Mouse (Mus musculus): ENCODE data around the gene Sync.

DNA sequence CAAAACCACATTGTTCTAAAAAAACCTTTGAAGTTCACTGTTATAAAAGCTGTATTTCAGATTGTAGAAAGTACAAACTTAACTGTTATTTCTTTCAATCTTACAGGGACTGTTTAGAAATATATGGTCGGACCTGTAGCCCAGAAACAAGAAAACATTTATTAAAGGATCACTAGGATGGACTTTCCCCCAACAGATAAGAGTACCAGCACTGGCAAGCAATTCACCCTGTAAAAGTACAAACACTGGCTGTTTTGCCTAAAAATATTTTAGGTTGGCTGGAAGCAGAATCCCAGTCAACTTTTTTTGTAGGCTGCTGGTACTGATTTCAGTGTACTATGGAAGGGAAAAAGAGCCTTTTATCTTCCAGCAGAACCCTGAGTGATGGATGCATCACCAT is 20.5 kb downstream of the Sync start:
- TF ChIP-seq POLR2A (IDR thresholded peaks at IDR 0.05; ENCODE audit: extremely low read depth, insufficient read depth, low read length) (no peak), CTCF (IDR thresholded peaks at IDR 0.05; ENCODE audit: low read depth, low read length) (no peak)

Data from liver, adult 2 months (tissue).